Comparison of ENCODE assay signal across 29 mouse cellular contexts in the genomic region with DNA sequence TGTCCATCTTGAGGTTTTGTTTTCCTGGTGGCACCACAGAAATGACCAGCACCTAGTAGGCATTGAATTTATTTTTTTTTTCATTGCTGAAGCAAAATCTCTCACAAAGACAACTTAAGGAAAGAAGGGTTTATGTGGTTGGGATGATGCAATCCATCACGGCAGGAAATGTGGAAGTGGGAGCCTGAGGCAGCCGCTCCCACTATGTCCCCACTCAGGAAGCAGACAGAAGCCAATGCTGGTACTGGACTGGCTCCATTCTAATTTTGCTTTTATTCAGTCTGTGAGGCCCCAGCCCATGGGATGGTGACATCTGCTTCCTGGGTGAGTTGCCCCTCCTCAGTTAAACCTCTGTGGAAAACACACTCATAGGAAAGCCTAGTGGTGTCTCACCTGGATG. TPM values are rescaled to one million over a fixed set of nuclear protein-coding genes. Genes with fewer than 3 reads are reported as not detected.
"Had no signal": no experiment of that assay in that cellular context is flagged by ENCODE, and none has a peak within 500 bp of the region (broad histone marks: within the 10 kb centered on the region; RNA-seq: fewer than 3 reads in every experiment).

No protein-coding gene starts in this region.

- ATAC-seq: hindbrain, postnatal 0 days; intestine, embryonic 16.5 days had no signal

- H3K4me3 ChIP-seq: gastrocnemius, adult 2 months; heart, embryonic 10.5 days; heart, embryonic 13.5 days; heart, embryonic 15.5 days; hindbrain, embryonic 13.5 days; hindbrain, embryonic 15.5 days; kidney, embryonic 15.5 days; layer of hippocampus, adult 2 months; left cerebral cortex, adult 2 months; limb, embryonic 10.5 days; limb, embryonic 12.5 days had no signal

- H3K27ac ChIP-seq: gastrocnemius, adult 2 months; heart, embryonic 10.5 days; heart, embryonic 13.5 days; heart, embryonic 15.5 days; hindbrain, embryonic 13.5 days; hindbrain, embryonic 15.5 days; hindbrain, postnatal 0 days; kidney, embryonic 15.5 days; layer of hippocampus, adult 2 months; left cerebral cortex, adult 2 months; limb, embryonic 10.5 days; limb, embryonic 12.5 days had no signal

- H3K9ac ChIP-seq: heart, embryonic 13.5 days; heart, embryonic 15.5 days; hindbrain, embryonic 13.5 days; hindbrain, embryonic 15.5 days; kidney, embryonic 15.5 days; limb, embryonic 12.5 days had no signal

- DNase-seq: gastrocnemius, adult 2 months; gastrocnemius, postnatal 10 days; gastrocnemius, postnatal 25 days; heart, postnatal 14 days; heart, postnatal 36 days; kidney, adult 11 months; kidney, adult 2 months; kidney, adult 9 months; kidney, postnatal 10 days; kidney, postnatal 25 days; kidney, postnatal 4 days; liver had no signal

- H3K36me3 ChIP-seq: heart, embryonic 10.5 days; heart, embryonic 13.5 days; heart, embryonic 15.5 days; hindbrain, embryonic 13.5 days; hindbrain, embryonic 15.5 days; kidney, embryonic 15.5 days; limb, embryonic 10.5 days; limb, embryonic 12.5 days had no signal

- H3K9me3 ChIP-seq: heart, embryonic 10.5 days; heart, embryonic 13.5 days; heart, embryonic 15.5 days; hindbrain, embryonic 13.5 days; hindbrain, embryonic 15.5 days; kidney, embryonic 15.5 days; limb, embryonic 10.5 days; limb, embryonic 12.5 days had no signal

- H3K4me2 ChIP-seq: heart, embryonic 13.5 days; heart, embryonic 15.5 days; hindbrain, embryonic 13.5 days; hindbrain, embryonic 15.5 days; kidney, embryonic 15.5 days; limb, embryonic 12.5 days; liver, embryonic 11.5 days had no signal

- H3K27me3 ChIP-seq: heart, embryonic 15.5 days; hindbrain, embryonic 13.5 days; hindbrain, embryonic 15.5 days had no signal

- H3K4me1 ChIP-seq: heart, embryonic 10.5 days; heart, embryonic 13.5 days; heart, embryonic 15.5 days; hindbrain, embryonic 13.5 days; hindbrain, embryonic 15.5 days; kidney, embryonic 15.5 days; limb, embryonic 10.5 days; limb, embryonic 12.5 days had no signal

RNA-seq across cellular contexts. Expression of a gene that starts 30.0 kb away (rescaled TPM):
- total RNA-seq: hematopoietic stem cell, adult 5-6 weeks; layer of hippocampus, adult 2 months; layer of hippocampus, postnatal 25 days; left cerebral cortex, adult 2 months; left cerebral cortex, postnatal 14 days; left cerebral cortex, postnatal 36 days had no signal
- polyA plus RNA-seq: hindbrain, embryonic 13.5 days; hindbrain, embryonic 15.5 days; hindbrain, postnatal 0 days; limb, embryonic 12.5 days had no signal
